Mouse (Mus musculus): ENCODE measurements around the gene Bcl11b. TPM values are rescaled to one million over a fixed set of nuclear protein-coding genes. Genes with fewer than 3 reads are reported as not detected.
A peak's percentile ranks its signal among the peaks of the same experiment; 100 is the strongest.

The Bcl11b gene
- total RNA-seq (2021) = 100 to 1,000 TPM; 131 to 149 TPM

GRCm38 (mm10) chr12:108003483-108003882 is at the start of gene Bcl11b:
Bcl11b (minus strand) TSS chr12:108003602.
- no peak for DNase-seq (ENCODE audit: extremely low spot score in 1 of 2, low spot score in 1 of 2)

- DNase-seq (ENCODE audit: extremely low spot score in 1 of 2, low spot score in 1 of 2) = no peak
These were observed 47.6 kb upstream of the Bcl11b start for GRCm38 (mm10) chr12:108050996-108051395.

- DNase-seq (ENCODE audit: extremely low spot score in 1 of 2, low spot score in 1 of 2) = no peak
These were observed 46.2 kb upstream of the Bcl11b start for GRCm38 (mm10) chr12:108049625-108050024.

GRCm38 (mm10) chr12:108042239-108042571 is 38.8 kb upstream of the Bcl11b start:
- DNase-seq (ENCODE audit: extremely low spot score in 1 of 2, low spot score in 1 of 2) = no peak

- DNase-seq (ENCODE audit: extremely low spot score in 1 of 2, low spot score in 1 of 2) = peak; percentile 61 to 85
These were observed 38.3 kb upstream of the Bcl11b start for GRCm38 (mm10) chr12:108041571-108042238.

GRCm38 (mm10) chr12:108037446-108037845 is 34.0 kb upstream of the Bcl11b start:
- DNase-seq (ENCODE audit: extremely low spot score in 1 of 2, low spot score in 1 of 2) = no peak

GRCm38 (mm10) chr12:108035412-108036078 is 32.1 kb upstream of the Bcl11b start:
- DNase-seq (ENCODE audit: extremely low spot score in 1 of 2, low spot score in 1 of 2) = no peak

GRCm38 (mm10) chr12:108022835-108023615 is 19.6 kb upstream of the Bcl11b start:
- DNase-seq (ENCODE audit: extremely low spot score in 1 of 2, low spot score in 1 of 2) = no peak

- no peak for DNase-seq (ENCODE audit: extremely low spot score in 1 of 2, low spot score in 1 of 2)
These were observed 8.6 kb upstream of the Bcl11b start for GRCm38 (mm10) chr12:108012003-108012402.

- DNase-seq (ENCODE audit: extremely low spot score in 1 of 2, low spot score in 1 of 2) = no peak
These were observed 6.9 kb upstream of the Bcl11b start for GRCm38 (mm10) chr12:108010346-108010745.

GRCm38 (mm10) chr12:108009156-108009555 is 5.8 kb upstream of the Bcl11b start:
- no peak for DNase-seq (ENCODE audit: extremely low spot score in 1 of 2, low spot score in 1 of 2)

- peak in 1 of 2 experiments; percentile 62 for DNase-seq (ENCODE audit: extremely low spot score in 1 of 2, low spot score in 1 of 2)
These were observed 2.6 kb upstream of the Bcl11b start for GRCm38 (mm10) chr12:108005816-108006626.

- DNase-seq (ENCODE audit: extremely low spot score in 1 of 2, low spot score in 1 of 2) = no peak
These were observed 2.0 kb upstream of the Bcl11b start for GRCm38 (mm10) chr12:108005488-108005800.

- DNase-seq (ENCODE audit: extremely low spot score in 1 of 2, low spot score in 1 of 2) = peak in 1 of 2 experiments; percentile 6
These were observed 1.5 kb upstream of the Bcl11b start for GRCm38 (mm10) chr12:108004701-108005487.

- DNase-seq (ENCODE audit: extremely low spot score in 1 of 2, low spot score in 1 of 2) = peak in 1 of 2 experiments; percentile 58
These were observed 526 bp upstream of the Bcl11b start for GRCm38 (mm10) chr12:108003928-108004327.

GRCm38 (mm10) chr12:108002436-108003189 is 789 bp downstream of the Bcl11b start:
- DNase-seq (ENCODE audit: extremely low spot score in 1 of 2, low spot score in 1 of 2) = no peak

GRCm38 (mm10) chr12:108001652-108002340 is 1.6 kb downstream of the Bcl11b start:
- DNase-seq (ENCODE audit: extremely low spot score in 1 of 2, low spot score in 1 of 2) = no peak

GRCm38 (mm10) chr12:108000715-108001080 is 2.7 kb downstream of the Bcl11b start:
- no peak for DNase-seq (ENCODE audit: extremely low spot score in 1 of 2, low spot score in 1 of 2)
